Mouse (Mus musculus) R1 (cell line): ENCODE measurements around the gene Vsig8.

ENCODE experiments used
- DNase-seq: peaks from one replicate; pipeline ENCODE4 v3.0.0-alpha.2; 2018; ENCODE audit warnings: low read depth, low spot score

The Vsig8 gene

DNA sequence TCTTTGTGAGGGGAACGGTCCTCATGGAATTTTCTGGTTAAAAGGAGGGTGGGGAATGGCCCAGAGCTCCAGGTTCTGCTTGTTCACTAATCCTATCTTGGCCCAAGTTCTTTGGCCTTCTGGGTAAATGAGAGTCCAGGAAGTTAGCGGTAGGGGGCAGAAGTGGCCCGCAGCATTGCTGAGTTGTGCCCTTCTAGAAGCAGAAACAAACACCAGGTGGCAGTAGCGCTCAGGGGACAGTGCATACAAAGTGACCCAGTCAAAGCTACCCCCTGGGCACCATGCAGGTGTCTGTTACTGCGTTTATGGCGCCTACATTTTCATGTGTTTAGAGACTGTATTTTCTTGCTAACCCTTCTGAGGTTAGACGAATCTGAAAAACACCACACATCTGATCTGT, 27.0 kb upstream of the Vsig8 start:
- DNase-seq, result peak; percentile 85

DNA sequence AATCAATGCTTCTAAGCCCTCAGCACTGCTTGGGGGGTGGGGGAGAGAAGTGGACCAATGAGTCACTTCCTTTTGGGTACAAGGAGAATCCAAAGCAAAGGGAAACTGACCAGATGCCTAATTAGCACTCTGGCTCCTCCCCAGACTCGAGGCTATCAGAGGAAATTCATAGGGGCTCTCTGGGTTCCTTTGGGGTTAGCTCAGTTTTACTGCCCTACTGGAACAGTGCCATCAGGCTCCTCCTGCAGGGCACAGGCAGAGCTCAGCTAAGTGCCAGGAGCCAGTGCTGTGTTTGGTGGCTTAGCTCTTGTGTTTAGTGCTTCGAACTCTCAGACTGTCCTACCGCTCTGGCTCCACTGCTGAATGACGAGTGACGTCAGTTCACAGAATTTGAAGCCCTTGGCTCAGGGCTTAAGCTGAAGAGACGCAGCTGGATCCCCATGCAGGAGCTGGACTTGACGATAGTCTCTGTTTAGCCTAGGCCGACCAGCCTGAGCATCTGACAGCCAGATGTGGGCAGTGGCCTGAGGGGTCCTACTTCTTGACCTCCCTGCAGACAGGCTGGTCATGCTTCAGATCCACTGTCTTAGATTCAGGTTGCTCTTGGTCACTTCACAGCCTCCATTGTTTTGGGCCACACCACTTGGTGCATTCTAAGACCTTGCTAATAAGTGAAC, 25.1 kb upstream of the Vsig8 start:
- no peak for DNase-seq

DNA sequence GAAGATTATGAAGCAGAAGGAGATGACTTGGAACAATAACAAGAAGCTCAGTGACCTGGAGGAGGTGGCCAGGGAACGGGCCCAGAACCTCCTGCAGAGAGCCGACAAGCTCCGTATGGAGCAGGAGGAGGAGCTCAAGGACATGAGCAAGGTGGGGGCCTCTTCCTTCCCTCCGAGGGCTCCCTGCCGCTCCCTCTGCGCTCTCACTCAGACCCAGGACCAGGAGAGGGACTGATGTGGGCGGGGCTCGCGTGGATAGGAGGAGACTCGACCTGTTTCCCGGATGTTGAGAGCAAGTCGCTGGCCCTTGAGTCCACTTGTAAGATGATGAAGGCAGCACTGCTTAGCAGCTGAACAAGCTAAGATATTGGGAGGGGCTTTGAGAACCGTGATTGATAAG, 23.2 kb upstream of the Vsig8 start:
- DNase-seq, result peak; percentile 77

DNA sequence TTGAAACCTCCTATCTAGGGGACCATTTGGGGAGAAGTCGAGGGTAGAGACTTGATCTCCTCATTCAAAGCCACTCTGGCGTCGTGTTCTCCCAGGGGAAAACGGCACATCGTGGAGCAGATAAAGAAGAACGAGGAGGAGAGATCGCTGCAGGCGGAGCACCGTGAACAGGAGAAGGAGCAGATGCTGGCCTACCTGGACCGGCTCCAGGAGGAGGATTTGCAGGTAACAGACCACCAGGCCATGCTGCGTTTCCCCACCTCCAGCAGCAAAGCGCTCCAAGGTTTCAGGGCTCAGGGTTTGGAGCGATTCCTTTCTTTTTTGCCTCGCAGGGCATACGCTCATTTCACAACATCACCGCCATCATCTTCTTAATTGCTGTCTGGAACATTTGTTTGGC, 20.6 kb upstream of the Vsig8 start:
- no peak for DNase-seq

DNA sequence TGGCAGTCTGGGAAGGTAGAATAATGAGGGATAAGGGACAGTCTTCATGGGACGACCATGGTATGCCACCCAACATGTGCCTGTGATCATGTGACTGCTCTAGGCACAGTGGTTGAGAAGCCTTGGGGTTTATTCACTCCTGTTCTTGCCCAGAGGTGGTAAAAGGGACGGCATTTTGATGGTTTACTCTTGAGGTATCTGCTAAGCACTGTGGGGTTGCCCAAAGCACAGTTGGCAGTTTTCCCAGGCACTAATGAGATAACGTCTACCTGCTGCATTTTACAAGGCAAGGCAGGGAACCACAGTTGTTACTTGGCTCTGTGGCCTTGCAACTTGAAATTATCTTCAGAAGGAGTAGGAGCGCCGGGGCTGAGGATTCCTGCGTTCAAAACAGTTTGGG, 15.9 kb upstream of the Vsig8 start:
- no peak for DNase-seq

DNA sequence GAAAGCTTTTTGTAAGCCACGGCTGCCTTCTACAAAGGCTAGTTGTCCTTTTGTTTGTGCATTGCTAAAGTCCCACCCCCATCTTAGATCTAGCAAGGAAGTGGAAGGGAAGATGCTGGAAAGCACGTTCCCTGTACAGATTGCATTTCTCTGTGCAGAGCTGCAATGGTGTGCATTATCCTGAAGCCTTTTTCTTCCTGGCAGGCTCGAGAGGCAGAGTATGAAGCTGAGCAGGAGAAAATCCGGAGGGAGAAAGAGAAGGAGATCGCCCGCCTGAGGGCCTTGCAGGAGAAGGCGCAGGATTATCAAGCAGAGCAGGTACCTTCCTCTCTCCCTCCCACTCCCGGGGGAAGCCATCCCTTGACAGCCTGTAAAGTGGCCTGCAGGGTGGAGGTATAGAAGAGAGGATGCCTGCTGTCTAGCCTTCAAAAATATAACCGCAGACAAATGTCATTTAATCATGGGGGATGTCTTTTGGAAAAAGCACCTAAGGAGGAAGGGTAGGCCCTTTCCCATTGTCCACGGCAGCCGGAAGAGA, 15.4 kb upstream of the Vsig8 start:
- DNase-seq, result no peak

DNA sequence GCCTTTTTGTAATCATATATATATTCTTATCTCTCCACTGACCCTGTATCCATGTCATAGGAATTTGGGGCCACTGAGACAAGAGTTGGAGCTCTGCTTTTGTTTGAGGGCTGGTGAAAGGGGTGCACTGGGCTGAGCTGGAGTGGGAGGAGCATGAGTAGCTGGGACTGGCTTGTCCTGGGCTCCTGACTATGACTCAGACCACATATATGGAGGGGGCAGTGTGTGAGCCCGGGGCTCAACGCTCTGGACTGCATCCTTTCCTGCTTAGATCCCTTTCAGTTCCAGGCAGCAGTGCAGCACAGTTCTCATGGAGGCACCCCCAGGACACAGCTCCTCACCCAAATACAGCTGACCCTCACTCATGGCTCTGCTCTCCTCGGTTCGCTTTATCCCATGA, 9.7 kb upstream of the Vsig8 start:
- DNase-seq, result no peak

DNA sequence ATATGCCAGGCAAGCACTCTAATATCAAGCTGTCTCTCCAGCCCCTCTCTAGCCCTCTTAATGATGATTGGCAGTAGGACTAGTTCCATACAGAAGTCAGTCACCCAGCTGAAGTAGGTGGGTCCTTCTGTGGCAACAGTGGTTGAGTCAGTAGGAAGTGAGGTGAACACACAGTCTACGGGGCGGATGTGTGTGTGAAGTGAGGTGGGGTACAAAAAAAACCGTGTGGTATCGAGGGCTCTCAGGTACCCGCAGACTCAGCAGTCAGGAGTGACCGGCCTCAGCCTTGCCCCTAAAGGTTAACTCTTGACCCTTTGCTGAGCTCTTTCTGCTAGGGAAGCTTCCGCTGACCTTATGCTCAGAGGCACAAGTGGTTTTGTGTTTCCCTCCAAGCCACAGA, 7.2 kb upstream of the Vsig8 start:
- no peak for DNase-seq

DNA sequence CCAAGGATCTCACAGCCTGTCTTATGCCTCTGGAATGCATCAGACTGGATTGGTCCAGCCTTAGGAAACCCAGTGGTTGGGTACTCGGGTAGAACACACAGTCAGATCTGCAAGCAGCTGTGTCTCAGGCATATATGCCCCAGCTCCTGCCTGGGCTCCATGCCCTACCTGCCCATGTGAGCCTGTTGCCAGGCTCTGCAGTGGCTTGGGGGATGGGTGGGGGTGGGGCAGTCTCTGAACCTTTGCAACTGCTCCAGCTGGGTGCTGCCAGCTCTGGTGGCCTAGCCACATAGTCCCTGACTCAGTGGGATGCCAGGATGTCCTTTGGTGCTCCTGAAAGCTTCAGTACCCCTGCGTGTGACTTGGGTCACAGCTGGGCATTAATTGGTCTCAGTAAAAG, 6.4 kb upstream of the Vsig8 start:
- DNase-seq, result no peak

DNA sequence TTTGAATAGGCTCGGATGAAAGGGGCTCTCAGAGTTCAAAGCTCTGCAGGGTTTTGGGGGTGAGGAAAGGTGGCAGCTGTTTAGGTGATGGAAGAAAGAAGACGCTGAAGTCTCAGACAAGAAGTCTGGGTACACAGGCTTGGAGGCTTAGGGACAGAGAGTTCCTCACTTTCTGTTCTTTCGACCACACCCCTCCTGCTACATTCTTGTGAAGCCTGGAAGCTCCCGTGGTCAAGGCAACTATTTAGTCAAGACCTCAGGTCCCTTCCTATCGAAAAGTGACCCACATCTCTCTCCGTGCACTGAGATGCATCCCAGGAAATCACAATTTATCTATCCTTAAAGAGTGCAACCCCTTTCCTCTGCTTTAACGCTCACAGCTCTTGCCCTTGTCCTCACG, 6.0 kb upstream of the Vsig8 start:
- DNase-seq, result peak; percentile 50

DNA sequence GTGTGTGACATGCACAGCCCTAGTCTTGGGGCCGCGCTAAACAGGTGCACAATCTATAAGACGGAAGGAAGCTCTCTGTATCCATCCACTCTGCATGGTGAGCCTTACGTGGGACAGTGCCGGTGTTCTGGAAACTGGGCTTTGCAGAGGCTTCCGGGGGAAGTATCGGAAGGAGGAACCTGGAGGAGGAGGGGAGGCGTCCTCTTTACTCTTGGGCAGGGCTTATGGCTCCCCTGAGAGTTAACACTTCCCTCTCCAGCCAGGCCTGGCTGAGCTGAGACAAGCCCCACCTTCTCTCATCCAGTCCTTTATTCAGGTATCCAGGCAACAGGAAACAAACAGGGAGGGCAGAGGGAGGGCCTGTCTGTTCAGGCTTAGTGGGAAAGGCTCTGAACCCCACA, 5.2 kb upstream of the Vsig8 start:
- DNase-seq, result peak; percentile 89

DNA sequence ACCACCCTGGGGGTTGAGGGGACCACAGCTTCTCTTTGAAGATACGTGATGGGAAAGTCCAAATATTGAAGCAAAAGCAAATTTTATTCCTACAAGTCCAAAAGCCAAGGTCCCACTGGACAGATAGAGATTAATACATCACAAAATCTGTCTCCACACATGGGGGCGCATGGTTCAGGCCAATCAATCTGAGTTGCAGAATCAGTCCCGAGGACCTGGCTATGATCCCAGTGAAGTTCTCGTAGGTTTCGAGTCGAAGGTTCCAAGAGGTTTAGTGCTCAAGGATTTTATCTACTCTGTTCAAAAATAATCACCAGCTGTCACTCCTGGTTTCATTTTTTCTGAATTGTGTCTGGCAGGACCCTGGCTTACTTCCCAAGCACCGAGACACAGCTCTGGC, 4.7 kb upstream of the Vsig8 start:
- no peak for DNase-seq

DNA sequence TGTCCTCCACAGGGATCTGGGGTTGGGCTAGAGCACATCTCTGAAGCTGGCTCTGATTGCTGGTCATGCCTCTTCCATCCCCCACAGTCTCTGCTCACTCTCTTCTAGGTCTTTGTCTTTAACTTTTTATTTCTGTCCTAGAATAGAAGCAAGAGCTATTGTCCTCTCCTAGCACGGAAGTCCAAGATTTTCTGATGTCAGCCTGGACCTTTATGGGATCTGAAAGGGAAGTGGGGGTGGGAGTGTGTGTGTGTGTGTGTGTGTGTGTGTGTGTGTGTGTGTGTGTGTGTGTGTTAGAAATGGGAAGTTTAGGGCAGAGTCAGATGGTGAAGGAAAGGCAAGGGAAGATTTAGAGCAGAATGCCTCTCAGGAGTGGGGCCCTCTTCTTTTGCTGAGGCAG, 3.1 kb upstream of the Vsig8 start:
- no peak for DNase-seq

DNA sequence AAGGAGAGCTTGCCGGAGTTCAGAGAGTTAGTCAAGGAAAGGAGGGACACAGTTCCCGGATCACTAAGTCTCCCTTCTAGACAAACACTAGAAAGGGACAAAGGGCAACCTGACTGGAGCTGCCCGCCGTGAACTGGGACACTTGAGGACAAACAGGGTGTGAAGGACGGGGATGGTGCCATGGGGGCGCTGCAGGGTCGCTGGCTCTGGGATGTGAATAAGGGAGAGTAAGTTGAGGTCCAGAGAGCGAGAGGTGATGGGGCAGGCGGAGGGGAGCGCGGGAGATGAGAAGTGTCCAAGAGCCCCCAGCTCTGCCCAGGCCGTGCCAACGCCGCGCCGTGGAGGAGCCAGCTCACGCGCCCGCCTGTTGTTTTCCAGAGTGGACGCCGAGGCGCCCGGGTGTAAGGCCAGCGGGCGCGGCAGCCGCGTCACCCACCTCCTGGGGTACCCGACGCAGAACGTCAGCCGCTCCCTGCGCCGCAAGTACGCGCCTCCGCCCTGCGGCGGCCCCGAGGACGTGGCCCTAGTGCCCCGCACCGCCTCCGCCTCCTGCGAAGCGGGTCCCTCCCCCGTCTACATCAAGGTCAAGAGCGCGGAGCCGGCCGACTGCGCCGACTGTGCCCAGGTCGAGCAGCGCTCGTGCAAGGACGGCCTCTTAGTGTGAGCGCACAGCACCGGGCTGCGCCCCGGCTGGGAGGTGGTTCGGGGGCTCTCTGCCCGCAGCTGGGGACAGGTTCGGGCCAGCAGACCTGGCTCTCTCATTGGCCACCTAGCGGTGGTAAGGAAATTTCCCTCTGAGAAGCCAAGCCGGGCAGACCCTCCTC, 7.1 kb downstream of the Vsig8 start:
- peak; percentile 86 for DNase-seq

DNA sequence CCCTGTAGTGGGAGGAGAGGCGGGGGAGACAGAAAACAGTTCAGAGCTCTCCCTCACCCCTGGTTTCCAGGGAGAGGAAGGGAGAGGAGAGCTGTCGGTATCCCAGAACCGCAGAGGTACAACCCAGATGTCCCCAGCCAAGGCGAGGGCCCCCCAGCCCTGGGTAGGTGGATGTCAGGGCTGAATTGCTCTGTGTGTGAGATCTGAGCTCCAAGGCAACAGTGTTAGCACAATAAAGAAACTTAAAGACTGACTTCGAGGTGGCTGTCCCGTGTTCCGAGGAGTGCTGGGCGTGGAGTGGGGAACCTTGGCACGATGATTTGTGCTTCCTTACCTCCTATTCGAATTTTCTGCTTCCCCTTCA, 7.7 kb downstream of the Vsig8 start:
- DNase-seq, result no peak

DNA sequence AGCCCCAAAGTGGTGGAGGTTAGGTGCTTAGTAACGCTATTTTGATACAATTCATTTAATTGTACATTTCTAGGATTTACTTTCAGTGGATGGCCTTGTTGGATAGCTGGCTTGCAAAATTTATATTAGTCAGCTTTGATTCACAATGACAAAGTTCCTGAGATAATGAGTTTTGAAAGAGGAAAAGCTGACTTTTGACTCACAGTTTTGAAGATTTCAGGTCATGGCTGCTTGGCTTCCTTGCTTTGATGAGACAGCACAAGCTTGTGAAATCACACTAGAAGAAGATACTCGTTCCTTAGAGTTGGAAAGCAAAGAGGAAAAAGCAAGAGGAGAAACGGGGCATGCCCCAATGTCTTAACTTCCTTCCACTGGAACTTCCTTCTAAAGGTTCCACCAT, 10.4 kb downstream of the Vsig8 start:
- no peak for DNase-seq

DNA sequence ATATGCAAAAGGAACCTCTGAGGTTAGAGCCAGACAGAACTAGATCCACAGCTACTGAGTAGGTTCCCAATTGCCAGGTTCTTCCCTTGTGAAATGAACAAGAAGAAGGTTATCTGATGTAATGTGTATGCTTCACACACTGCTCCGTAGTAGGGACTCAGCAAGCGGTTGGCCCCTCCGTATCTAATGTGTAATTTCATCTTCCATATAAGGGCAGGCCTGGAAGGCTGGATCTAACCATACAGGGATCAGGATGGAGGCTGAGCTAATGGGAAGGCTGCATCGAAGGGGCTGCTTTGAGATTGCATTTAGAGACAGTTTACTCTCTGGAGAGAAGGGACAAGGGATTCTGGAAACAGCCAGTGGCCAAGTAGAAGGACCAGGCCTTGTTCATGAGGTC, 12.0 kb downstream of the Vsig8 start:
- DNase-seq, result no peak

DNA sequence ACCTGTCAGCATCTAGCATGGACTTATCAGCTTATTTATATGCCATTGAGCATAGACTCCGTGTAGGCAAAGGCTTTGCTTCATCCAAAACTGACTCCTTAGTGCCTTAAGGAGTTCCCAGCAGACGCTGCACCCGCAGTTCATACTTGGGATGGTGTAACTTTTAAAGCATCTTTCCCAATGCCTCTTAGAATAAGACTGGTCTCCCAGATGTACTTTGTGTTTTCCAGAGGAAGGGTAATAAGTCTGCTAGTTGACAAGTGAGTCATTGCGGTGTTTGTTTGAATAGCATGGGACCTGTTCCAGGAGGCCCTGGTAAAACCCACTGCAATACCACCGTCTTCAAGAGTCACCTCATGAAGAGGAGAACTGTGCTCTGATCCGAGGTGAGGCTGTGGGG, 24.4 kb downstream of the Vsig8 start:
- DNase-seq, result no peak

DNA sequence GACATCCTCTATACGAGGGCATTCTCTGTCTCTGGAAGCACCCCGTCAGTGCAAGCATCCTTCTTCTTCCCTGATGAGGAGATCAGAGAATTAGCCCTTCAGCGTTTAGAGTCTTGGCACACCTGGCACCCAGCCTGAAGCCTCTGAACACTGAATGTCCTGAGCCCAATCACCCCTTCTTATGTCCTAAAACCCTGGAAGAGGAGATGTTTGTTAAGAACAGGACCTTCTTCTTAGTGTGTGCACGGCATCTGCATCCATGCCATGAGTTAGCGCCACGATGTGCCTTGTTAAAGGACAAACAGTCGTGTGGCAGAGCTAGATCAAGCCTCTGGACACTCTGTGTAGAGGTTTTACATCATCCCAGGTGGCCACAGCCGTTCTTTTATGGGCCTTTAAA, 26.7 kb downstream of the Vsig8 start:
- no peak for DNase-seq

DNA sequence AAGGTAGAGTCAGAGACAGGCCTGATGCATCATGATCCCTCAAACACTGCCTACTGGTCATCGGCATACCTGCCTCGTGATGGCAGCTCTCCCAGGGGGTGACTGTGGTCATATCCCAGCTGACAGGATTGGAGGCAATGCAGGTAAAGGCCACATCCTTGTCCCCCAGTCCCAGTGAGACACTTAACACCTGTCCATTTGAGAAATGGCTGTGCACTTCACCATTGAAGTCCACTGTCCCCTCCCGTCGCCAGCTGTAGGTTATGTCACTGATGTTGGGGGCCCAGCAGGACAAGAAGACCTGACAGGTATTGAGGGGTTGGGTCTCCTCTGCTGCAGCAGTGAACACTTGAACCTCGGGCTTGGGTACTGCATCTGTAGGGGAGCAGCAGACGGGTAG, 28.5 kb downstream of the Vsig8 start:
- no peak for DNase-seq

DNA sequence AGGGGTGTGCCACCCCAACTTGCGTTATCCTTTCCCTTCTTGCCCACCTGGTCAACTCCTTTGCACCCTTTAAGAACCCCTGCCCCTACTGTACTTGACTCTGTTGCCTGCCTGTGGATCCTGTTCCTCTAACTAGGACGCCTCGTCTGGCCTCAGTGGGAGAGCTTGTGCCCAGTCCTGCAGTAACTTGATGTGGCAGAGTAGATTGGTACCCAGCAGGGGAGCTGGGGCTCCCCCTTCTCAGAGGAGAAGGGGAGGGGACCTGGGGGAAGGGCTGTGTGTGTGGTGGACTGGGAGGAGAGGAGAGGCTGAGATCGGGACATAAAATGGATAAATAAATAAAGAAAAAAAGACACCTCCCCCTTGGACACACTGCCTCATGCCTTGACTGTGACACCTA, 29.3 kb downstream of the Vsig8 start:
- DNase-seq, result no peak

DNA sequence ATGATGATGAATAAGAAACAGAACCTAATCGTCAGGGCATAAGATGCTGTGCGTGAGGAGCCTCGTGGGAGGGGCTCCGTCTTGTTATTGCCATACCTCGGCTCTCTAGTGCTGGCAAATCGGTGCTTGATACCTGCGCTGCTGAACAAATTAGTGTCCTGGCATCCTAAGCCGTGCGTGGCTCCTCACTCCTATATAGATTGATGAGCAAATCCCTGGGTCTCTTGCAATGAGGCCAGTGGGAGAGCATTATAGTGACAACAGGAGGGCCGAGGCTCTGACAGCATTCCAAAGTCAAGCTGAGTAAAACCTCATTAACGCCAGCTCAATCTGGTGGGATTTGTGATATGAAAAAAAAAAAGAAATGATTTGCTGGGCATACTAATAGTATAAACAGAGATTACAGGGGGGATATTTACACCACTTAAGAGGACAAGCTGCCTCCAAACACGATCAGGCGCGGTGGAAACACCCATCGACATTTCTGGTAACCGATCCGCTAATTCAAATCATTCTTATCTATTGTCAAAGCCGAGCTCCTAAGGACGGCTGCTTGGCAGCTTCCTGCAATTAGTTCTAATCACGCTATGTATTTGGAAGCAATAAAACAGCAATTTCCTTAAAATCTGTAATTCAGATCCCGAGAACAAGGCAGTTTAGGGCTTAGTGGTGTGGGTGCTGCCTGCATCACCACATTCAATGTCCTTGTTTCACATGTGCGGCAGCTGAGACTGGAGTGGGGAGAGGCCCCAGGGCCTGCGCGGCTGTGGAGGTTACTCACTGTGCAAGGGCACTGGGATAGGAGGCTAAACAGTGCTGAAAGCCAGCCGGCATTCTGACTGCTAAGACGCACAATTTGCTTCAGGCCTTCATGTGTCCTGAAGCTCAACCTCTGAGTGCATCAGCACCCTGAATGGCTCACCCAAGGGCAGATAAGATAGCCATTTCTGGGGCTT, 30.2 kb downstream of the Vsig8 start:
- no peak for DNase-seq
